Comparison of ENCODE assay signal across 18 mouse cellular contexts in the genomic region with DNA sequence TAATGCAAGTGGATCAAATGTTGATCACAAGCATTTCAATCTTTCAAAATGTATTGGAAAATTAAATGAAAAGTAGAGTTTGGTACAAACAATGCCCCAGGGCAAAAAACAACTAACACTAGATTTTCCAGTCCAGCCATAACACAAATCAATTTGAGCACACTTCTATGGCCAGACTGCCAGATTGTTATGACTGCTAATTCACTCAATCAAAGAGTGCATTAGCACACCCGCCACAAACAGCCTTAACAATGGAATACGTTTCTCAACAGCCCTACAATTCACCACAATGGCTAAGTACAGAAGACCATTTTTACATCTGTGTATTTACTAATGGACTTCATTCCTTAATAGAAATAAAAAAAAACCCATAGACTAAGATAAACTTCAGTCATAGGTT. TPM values are rescaled to one million over a fixed set of nuclear protein-coding genes. Genes with fewer than 3 reads are reported as not detected.
A peak's percentile ranks its signal among the peaks of the same experiment; 100 is the strongest.
DNase-seq lines count a peak whose midpoint lies in the region; ATAC-seq lines count a peak whose summit lies in the region.
"Had no signal": no experiment of that assay in that cellular context is flagged by ENCODE, and none has a peak within 500 bp of the region (broad histone marks: within the 10 kb centered on the region; RNA-seq: fewer than 3 reads in every experiment).

No protein-coding gene starts in this region.

- no peak overlapping the region for H3K4me2 ChIP-seq in forebrain, embryonic 12.5 days
- H3K4me2 ChIP-seq in forebrain, embryonic 16.5 days (ENCODE audit: low read length), result no peak overlapping the region
- H3K4me2 ChIP-seq in midbrain, embryonic 11.5 days, result no peak overlapping the region
- no peak overlapping the region for H3K4me2 ChIP-seq in midbrain, embryonic 16.5 days (ENCODE audit: low read length)
- no peak overlapping the region for H3K4me2 ChIP-seq in forebrain, embryonic 15.5 days (replicated peaks)
- H3K4me2 ChIP-seq: embryonic facial prominence, embryonic 12.5 days; heart, embryonic 12.5 days had no signal

- H3K9ac ChIP-seq in forebrain, embryonic 12.5 days, result no peak overlapping the region
- no peak overlapping the region for H3K9ac ChIP-seq in forebrain, embryonic 16.5 days (replicated peaks; ENCODE audit: low read depth, low read length)
- no peak overlapping the region for H3K9ac ChIP-seq in midbrain, embryonic 11.5 days (ENCODE audit: low read length)
- no peak overlapping the region for H3K9ac ChIP-seq in midbrain, embryonic 16.5 days (ENCODE audit: low read depth, low read length)
- H3K9ac ChIP-seq in forebrain, embryonic 15.5 days (replicated peaks), result no peak overlapping the region
- H3K9ac ChIP-seq: embryonic facial prominence, embryonic 12.5 days; heart, embryonic 12.5 days had no signal

- no peaks in the 10 kb centered on the region for H3K36me3 ChIP-seq in forebrain, embryonic 12.5 days (replicated peaks)
- H3K36me3 ChIP-seq in forebrain, embryonic 16.5 days (ENCODE audit: control insufficient read depth, insufficient read depth), result no peaks in the 10 kb centered on the region
- H3K36me3 ChIP-seq in midbrain, embryonic 11.5 days (ENCODE audit: control insufficient read depth, insufficient read depth, low read length), result no peaks in the 10 kb centered on the region
- no peaks in the 10 kb centered on the region for H3K36me3 ChIP-seq in midbrain, embryonic 16.5 days (ENCODE audit: control insufficient read depth, insufficient read depth, low read length)
- no peaks in the 10 kb centered on the region for H3K36me3 ChIP-seq in forebrain, embryonic 15.5 days
- H3K36me3 ChIP-seq: embryonic facial prominence, embryonic 12.5 days; heart, embryonic 12.5 days had no signal

- peaks cover 29% of the 10 kb centered on the region for H3K4me1 ChIP-seq in forebrain, embryonic 12.5 days
- H3K4me1 ChIP-seq in forebrain, embryonic 16.5 days (replicated peaks; ENCODE audit: control insufficient read depth, insufficient read depth, low read length), result peaks cover 11% of the 10 kb centered on the region
- peaks cover 11% of the 10 kb centered on the region; the same call in 1 of the 2 replicates for H3K4me1 ChIP-seq in midbrain, embryonic 11.5 days (ENCODE audit: control insufficient read depth, insufficient read depth, low read length)
- peaks cover 3% of the 10 kb centered on the region for H3K4me1 ChIP-seq in midbrain, embryonic 16.5 days (ENCODE audit: control insufficient read depth, insufficient read depth, low read length)
- peaks cover 23% of the 10 kb centered on the region for H3K4me1 ChIP-seq in forebrain, embryonic 15.5 days

- peak; percentile 75 for DNase-seq in midbrain, embryonic 11.5 days (ENCODE audit: low spot score, missing footprints)
- DNase-seq in frontal cortex, adult 2 months (ENCODE audit: extremely low spot score in 1 of 2, low spot score in 1 of 2), result no peak
- DNase-seq: adrenal gland, postnatal 14 days; cerebellum, adult 2 months; cerebellum, postnatal 10 days; gastrocnemius, postnatal 25 days had no signal

- H3K9me3 ChIP-seq in forebrain, embryonic 12.5 days, result no peaks in the 10 kb centered on the region
- H3K9me3 ChIP-seq in forebrain, embryonic 16.5 days (ENCODE audit: control insufficient read depth, low read length), result no peaks in the 10 kb centered on the region
- no peaks in the 10 kb centered on the region for H3K9me3 ChIP-seq in midbrain, embryonic 11.5 days (ENCODE audit: control insufficient read depth, low read length)
- no peaks in the 10 kb centered on the region for H3K9me3 ChIP-seq in midbrain, embryonic 16.5 days (replicated peaks; ENCODE audit: control insufficient read depth, low read length, poor library complexity, severe bottlenecking)
- no peaks in the 10 kb centered on the region for H3K9me3 ChIP-seq in forebrain, embryonic 15.5 days
- H3K9me3 ChIP-seq: embryonic facial prominence, embryonic 12.5 days; heart, embryonic 12.5 days had no signal

- 7% methylated on average over 2 of the region's 2 CpGs for WGBS in forebrain, embryonic 12.5 days
- WGBS in forebrain, embryonic 16.5 days, result 15% methylated on average over 2 of the region's 2 CpGs
- 29% methylated on average over 2 of the region's 2 CpGs for WGBS in midbrain, embryonic 11.5 days
- WGBS in midbrain, embryonic 16.5 days, result 30% methylated on average over 2 of the region's 2 CpGs
- WGBS in forebrain, embryonic 15.5 days, result 6% methylated on average over 2 of the region's 2 CpGs

- peak; percentile 30; the same call in 1 of the 2 replicates for ATAC-seq in forebrain, embryonic 12.5 days (ENCODE audit: low FRiP score)
- no peak for ATAC-seq in forebrain, embryonic 16.5 days
- no peak for ATAC-seq in midbrain, embryonic 11.5 days (ENCODE audit: low FRiP score)
- ATAC-seq in midbrain, embryonic 16.5 days, result no peak
- 0 out of 2 replicates have a peak, but pooled peaks have one; percentile 32 for ATAC-seq in forebrain, embryonic 15.5 days (replicated peaks)
- ATAC-seq: activated CD4-positive, CD25-positive, alpha-beta regulatory T cell, adult 4 months; hindbrain, embryonic 16.5 days; inflammation-experienced regulatory T-cells, adult 6 months; intestine, postnatal 0 days; Patski had no signal

- no peak overlapping the region for H3K27ac ChIP-seq in forebrain, embryonic 12.5 days
- no peak overlapping the region for H3K27ac ChIP-seq in forebrain, embryonic 16.5 days (ENCODE audit: low read length)
- no peak overlapping the region for H3K27ac ChIP-seq in midbrain, embryonic 11.5 days (ENCODE audit: low read depth, low read length)
- H3K27ac ChIP-seq in midbrain, embryonic 16.5 days (ENCODE audit: low read length), result no peak overlapping the region
- no peak overlapping the region for H3K27ac ChIP-seq in forebrain, embryonic 15.5 days (replicated peaks)
- H3K27ac ChIP-seq: embryonic facial prominence, embryonic 12.5 days had no signal

- peaks cover 4% of the 10 kb centered on the region; the same call in 1 of the 2 replicates for H3K27me3 ChIP-seq in forebrain, embryonic 12.5 days
- H3K27me3 ChIP-seq in forebrain, embryonic 16.5 days (replicated peaks; ENCODE audit: control insufficient read depth, insufficient read depth, low read length), result peaks cover 2% of the 10 kb centered on the region; the same call in 1 of the 2 replicates
- no peaks in the 10 kb centered on the region for H3K27me3 ChIP-seq in midbrain, embryonic 11.5 days (ENCODE audit: control insufficient read depth, insufficient read depth, low read length)
- H3K27me3 ChIP-seq in midbrain, embryonic 16.5 days (ENCODE audit: control insufficient read depth, insufficient read depth, low read depth, low read length), result no peaks in the 10 kb centered on the region
- peaks cover 3% of the 10 kb centered on the region for H3K27me3 ChIP-seq in forebrain, embryonic 15.5 days
- H3K27me3 ChIP-seq: CH12.LX; embryonic facial prominence, embryonic 12.5 days; heart, embryonic 12.5 days had no signal

- H3K4me3 ChIP-seq in forebrain, embryonic 12.5 days (replicated peaks), result no peak overlapping the region
- no peak overlapping the region for H3K4me3 ChIP-seq in forebrain, embryonic 16.5 days (replicated peaks; ENCODE audit: low read length)
- H3K4me3 ChIP-seq in midbrain, embryonic 11.5 days (ENCODE audit: low read depth, low read length), result no peak overlapping the region
- no peak overlapping the region for H3K4me3 ChIP-seq in midbrain, embryonic 16.5 days (ENCODE audit: low read depth, low read length)
- no peak overlapping the region for H3K4me3 ChIP-seq in forebrain, embryonic 15.5 days
- H3K4me3 ChIP-seq: embryonic facial prominence, embryonic 12.5 days; heart, embryonic 12.5 days had no signal

RNA-seq across cellular contexts. Expression of gene Dach1, which starts 4.3 kb away (rescaled TPM):
- polyA plus RNA-seq in forebrain, embryonic 12.5 days (2016; fragmentation: Nextera tagmentation; extraction: Ambion mirVana), result 22.5 and 22.8 TPM in 2 replicates
- polyA plus RNA-seq in forebrain, embryonic 16.5 days (2015; fragmentation: Nextera tagmentation; extraction: Ambion mirVana), result 7.4 and 8.6 TPM in 2 replicates
- polyA plus RNA-seq in midbrain, embryonic 11.5 days (2014; fragmentation: Nextera tagmentation; extraction: Ambion mirVana), result 24.0 and 24.2 TPM in 2 replicates
- polyA plus RNA-seq in midbrain, embryonic 16.5 days (2015; fragmentation: Nextera tagmentation; extraction: Ambion mirVana), result 9.4 and 9.7 TPM in 2 replicates
- 7.8 and 8.4 TPM in 2 replicates for polyA plus RNA-seq in forebrain, embryonic 15.5 days (2015; fragmentation: Nextera tagmentation; extraction: Ambion mirVana)
- 1.8 and 1.9 TPM in 2 replicates for polyA plus RNA-seq in frontal cortex, adult 2 months (2012; rRNA removed)
- polyA plus RNA-seq: activated CD4-positive, CD25-positive, alpha-beta regulatory T cell, adult 4 months; inflammation-experienced regulatory T-cells, adult 6 months had no signal

Comparison
In these comparisons a context has a peak if more than half of its experiments do, and no peak if none do; other contexts are left out.
1. ATAC-seq: peak in forebrain, embryonic 12.5 days (single experiment) and forebrain, embryonic 15.5 days (single experiment); none in forebrain, embryonic 16.5 days (single experiment), midbrain, embryonic 11.5 days (single experiment) and midbrain, embryonic 16.5 days (single experiment).